Mouse (Mus musculus) embryonic facial prominence, embryonic 15.5 days (tissue): Measurements from ENCODE around the gene Lrrc20. TPM values are rescaled to one million over a fixed set of nuclear protein-coding genes. Genes with fewer than 3 reads are reported as not detected.

Source experiments
- ATAC-seq: fragments of 200-750 bp; cut with Nextera tagmentation; 2 replicates; pipeline ENCODE4 v1.8.0; 2017; ENCODE audit warnings: low read depth, moderate TSS enrichment; ENCODE audit not compliant: insufficient number of reproducible peaks, low FRiP score, low TSS enrichment
- H3K27ac ChIP-seq: fragments of 300-500 bp; sonication (generic); replicated peaks from 2 replicates; pipeline ENCODE4 v1.5.1; 2015; ENCODE audit warnings: mild to moderate bottlenecking, inconsistent platforms
- H3K27me3 ChIP-seq: fragments of 300-500 bp; sonication (generic); 2 replicates; pipeline ENCODE4 v1.6.1; 2015; ENCODE audit warnings: inconsistent platforms
- H3K36me3 ChIP-seq: fragments of 300-500 bp; sonication (generic); 2 replicates; pipeline ENCODE4 v1.6.1; 2015; ENCODE audit warnings: mild to moderate bottlenecking, inconsistent platforms
- H3K4me1 ChIP-seq: fragments of 300-500 bp; sonication (generic); 2 replicates; pipeline ENCODE4 v1.6.1; 2015; ENCODE audit warnings: inconsistent platforms
- H3K4me2 ChIP-seq: fragments of 300-500 bp; sonication (generic); replicated peaks from 2 replicates; pipeline ENCODE4 v1.6.1; 2015; ENCODE audit warnings: mild to moderate bottlenecking, inconsistent platforms
- H3K4me3 ChIP-seq: fragments of 300-500 bp; sonication (generic); replicated peaks from 2 replicates; pipeline ENCODE4 v1.5.1; 2015; ENCODE audit warnings: mild to moderate bottlenecking, inconsistent platforms
- H3K9ac ChIP-seq: fragments of 300-500 bp; sonication (generic); 2 replicates; pipeline ENCODE4 v1.6.1; 2015; ENCODE audit warnings: inconsistent platforms
- H3K9me3 ChIP-seq: fragments of 300-500 bp; sonication (generic); replicated peaks from 2 replicates; pipeline ENCODE4 v1.6.1; 2016; ENCODE audit warnings: inconsistent platforms
- WGBS: fragments of 180-500 bp; shearing (Covaris S2); methylation state at CpG from one replicate; pipeline ENCODE4 v1.1.7; 2015; 5-methylcytosine and 5-hydroxymethylcytosine counted together
- polyA plus RNA-seq: library from polyadenylated mRNA; unstranded; fragments of >200 nt; fragmentation: Nextera tagmentation; extraction: Ambion mirVana; gene quantifications from 2 replicates; pipeline ENCODE4 v1.2.1, GENCODE M21; 2015

Gene Lrrc20
- polyA plus RNA-seq, 1 experiment from 2014 or later, result 10.5 TPM

DNA sequence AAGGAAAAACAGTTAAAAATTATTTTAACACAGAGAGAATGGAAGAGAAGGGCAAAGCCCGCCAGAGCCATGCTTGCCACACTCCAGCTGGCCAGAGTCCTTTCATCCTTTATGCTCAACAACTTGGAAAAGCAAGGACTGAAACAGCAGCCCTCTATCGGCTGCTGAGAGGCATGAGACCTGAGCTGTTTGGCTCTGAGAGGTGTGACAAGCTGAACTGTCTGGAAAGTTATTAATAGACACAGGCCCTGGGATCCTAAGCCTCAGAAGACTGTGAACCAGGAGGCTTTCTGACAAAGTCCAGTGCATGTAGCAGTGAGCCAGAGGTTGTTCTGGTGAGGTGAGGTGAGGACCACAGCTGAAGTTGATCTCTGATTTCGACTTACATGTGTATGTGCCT, 2.0 kb upstream of the Lrrc20 start:
- H3K9me3 ChIP-seq, result no peaks in the 10 kb centered on the region
- no peak for ATAC-seq

DNA sequence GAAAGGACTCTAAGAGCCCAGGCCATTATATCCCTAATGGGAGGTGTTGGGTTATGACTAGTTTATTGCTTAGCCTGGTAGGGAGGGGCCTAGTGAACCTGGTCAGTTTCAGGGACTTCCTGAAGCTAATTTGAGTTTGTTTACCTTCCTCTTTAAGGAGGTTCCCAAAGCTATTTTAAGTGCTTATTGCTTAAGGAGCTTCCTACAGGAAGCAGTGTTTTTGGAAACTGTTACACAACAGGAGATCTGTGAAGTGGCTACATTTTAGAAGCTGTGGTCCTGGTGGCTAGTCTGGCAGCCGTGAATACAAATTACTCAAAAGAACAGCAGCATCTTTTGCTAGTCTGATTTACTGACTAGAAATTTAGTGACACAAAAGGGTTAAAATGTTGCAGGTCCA, 1.3 kb upstream of the Lrrc20 start:
- peaks cover 14% of the 10 kb centered on the region for H3K4me1 ChIP-seq
- H3K4me2 ChIP-seq, result no peak overlapping the region
- H3K9me3 ChIP-seq, result no peaks in the 10 kb centered on the region
- ATAC-seq, result no peak
- no peak overlapping the region for H3K9ac ChIP-seq
- no peaks in the 10 kb centered on the region for H3K36me3 ChIP-seq
- 73% methylated on average over 1 of the region's 1 CpGs for WGBS
- H3K27me3 ChIP-seq, result no peaks in the 10 kb centered on the region
- no peak overlapping the region for H3K4me3 ChIP-seq
- H3K27ac ChIP-seq, result no peak overlapping the region

More for the DNA sequence above, 2.0 kb upstream of the Lrrc20 start:
- Histone ChIP-seq H3K27ac (no peak overlapping the region), H3K4me1 (peaks cover 14% of the 10 kb centered on the region), H3K36me3 (no peaks in the 10 kb centered on the region), H3K27me3 (no peaks in the 10 kb centered on the region), H3K4me3 (no peak overlapping the region), H3K9ac (no peak overlapping the region), H3K4me2 (no peak overlapping the region)
- 80% methylated on average over 3 of the region's 3 CpGs for WGBS

DNA sequence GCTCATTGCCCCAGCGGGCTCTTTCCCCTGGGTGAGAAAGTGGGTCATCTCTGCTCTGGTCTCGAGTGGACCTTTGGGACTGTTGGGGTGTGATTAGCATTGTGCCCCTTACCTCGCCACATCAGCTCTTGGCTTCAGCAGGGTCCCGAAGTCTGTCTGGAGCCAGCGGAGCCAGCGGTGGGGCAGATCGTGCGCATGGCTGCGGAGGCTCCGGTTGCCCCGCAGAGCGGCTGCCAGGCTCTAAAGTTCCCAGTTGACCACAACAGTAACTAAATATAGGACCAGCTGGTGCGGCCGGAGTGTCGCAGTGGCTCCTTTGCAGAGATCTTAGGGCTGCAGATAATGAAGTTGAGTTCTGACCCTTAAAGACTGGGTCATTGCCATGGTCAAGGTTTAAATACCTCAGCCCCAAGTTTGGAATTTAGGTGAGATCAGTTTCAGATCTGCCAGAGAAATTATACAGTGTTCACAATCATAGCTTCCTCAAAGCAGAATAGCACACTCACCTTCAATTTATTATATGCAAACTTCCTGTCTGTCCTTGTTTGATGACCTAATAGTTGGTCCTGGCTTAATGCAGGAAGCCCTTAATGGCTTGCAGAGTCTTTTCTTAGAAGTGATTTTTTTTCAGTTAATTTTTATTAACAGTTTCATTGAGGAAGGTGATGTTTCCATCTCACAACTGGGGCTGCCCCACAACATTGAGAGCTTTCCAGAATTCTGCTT, 1.0 kb downstream of the Lrrc20 start:
- Histone ChIP-seq H3K36me3 (no peaks in the 10 kb centered on the region), H3K4me2 (peak overlapping the region; percentile 92), H3K4me3 (peak overlapping the region; percentile 87), H3K9ac (peak overlapping the region; percentile 47; the same call in 1 of the 2 replicates), H3K9me3 (no peaks in the 10 kb centered on the region), H3K27me3 (no peaks in the 10 kb centered on the region), H3K27ac (no peak overlapping the region; the same call in 1 of the 2 replicates), H3K4me1 (peaks cover 14% of the 10 kb centered on the region)
- no peak; the same call in 1 of the 2 replicates for ATAC-seq
- WGBS, result 8% methylated on average over 15 of the region's 15 CpGs

DNA sequence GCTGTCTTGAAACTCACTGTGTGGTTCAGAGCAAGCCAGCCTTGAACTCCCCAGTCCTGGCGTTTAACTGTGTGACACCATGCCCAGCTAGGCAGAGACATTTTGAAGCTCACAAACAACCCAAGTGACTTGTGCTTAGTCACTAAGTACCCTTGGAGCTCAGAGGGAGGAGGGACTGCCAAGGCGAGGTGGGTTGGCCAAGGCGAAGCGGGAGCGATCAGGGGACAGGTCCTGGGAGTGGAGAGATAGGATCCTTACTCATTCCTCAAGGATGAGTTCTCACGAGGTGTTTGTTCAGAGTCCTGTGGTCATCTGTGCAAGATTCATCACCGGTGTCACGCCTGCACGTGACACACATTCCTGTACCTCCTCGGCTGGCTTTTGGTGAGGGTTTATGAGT, 3.9 kb downstream of the Lrrc20 start:
- Histone ChIP-seq H3K9me3 (no peaks in the 10 kb centered on the region), H3K27me3 (no peaks in the 10 kb centered on the region), H3K4me1 (peaks cover 14% of the 10 kb centered on the region), H3K27ac (no peak overlapping the region), H3K4me3 (no peak overlapping the region), H3K4me2 (no peak overlapping the region), H3K9ac (no peak overlapping the region), H3K36me3 (no peaks in the 10 kb centered on the region)
- no peak for ATAC-seq
- 92% methylated on average over 10 of the region's 10 CpGs for WGBS

DNA sequence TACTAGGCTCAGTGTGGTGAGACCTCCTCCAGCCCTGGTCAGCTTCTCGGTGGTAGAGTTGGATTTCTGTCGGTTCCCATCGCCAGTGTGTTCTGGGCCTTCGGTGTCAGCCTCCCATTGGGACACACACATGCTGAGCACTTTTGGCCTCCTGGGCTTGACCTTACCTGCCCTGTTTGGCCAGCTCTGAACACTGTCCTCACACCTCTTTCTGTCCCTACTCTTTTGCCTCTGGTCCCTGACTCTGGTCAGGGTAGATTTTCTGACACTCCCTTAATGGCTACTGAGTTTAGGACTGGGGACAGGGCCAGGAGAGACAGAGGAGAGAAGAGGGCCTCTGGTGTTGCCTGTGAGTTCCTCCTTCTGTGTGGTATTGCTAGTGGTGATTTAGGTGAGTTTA, 4.3 kb downstream of the Lrrc20 start:
- Histone ChIP-seq H3K36me3 (no peaks in the 10 kb centered on the region), H3K4me3 (no peak overlapping the region), H3K4me1 (peaks cover 14% of the 10 kb centered on the region), H3K9me3 (no peaks in the 10 kb centered on the region), H3K27me3 (no peaks in the 10 kb centered on the region), H3K9ac (no peak overlapping the region), H3K27ac (no peak overlapping the region), H3K4me2 (no peak overlapping the region)
- ATAC-seq, result no peak
- WGBS, result 92% methylated on average over 4 of the region's 4 CpGs

DNA sequence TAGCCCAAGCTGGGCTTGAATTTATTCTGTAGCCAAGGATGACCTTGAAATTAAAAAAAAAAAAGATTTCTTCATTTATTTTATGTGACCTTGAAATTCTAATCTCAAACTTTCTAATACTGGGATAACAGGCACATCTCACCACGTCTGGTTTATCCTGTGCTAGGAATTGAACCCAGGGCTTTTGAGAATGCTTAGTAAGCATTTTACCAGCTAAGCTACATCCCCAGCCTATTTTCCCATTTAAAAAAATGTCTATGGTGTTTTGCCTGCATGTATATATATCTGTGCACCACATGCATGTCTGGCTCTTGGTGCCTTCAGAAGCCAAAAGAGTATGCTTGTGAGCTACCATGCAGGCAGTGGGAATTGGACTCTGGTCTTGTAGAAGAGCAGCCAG, 4.9 kb downstream of the Lrrc20 start:
- no peaks in the 10 kb centered on the region for H3K9me3 ChIP-seq
- no peak for ATAC-seq
- H3K27me3 ChIP-seq, result no peaks in the 10 kb centered on the region
- WGBS, result 73% methylated on average over 1 of the region's 1 CpGs
- no peak overlapping the region for H3K4me2 ChIP-seq
- H3K9ac ChIP-seq, result no peak overlapping the region
- peaks cover 9% of the 10 kb centered on the region for H3K4me1 ChIP-seq
- no peaks in the 10 kb centered on the region for H3K36me3 ChIP-seq
- no peak overlapping the region for H3K27ac ChIP-seq
- no peak overlapping the region for H3K4me3 ChIP-seq

DNA sequence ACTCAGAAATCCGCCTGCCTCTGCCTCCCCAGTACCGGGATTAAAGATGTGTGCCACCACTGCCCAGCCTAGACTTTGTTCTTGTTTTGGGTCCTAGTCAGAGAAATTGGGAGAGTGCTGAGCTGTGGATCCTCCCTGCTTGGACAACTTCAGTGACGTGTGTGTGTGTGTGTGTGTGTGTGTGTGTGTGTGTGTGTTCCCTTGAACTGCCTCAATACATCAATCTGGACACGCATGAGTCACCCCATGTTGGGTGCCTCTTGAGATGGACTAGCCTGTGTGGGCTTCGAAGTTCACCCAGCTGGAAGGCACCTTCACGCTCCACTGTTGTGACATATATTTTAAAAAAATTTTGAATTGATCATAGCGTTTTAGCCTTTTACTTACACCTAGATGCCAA, 7.2 kb downstream of the Lrrc20 start:
- Histone ChIP-seq H3K4me1 (no peaks in the 10 kb centered on the region), H3K9me3 (no peaks in the 10 kb centered on the region), H3K27me3 (no peaks in the 10 kb centered on the region), H3K36me3 (no peaks in the 10 kb centered on the region), H3K4me2 (no peak overlapping the region), H3K9ac (no peak overlapping the region), H3K4me3 (no peak overlapping the region), H3K27ac (no peak overlapping the region)
- 88% methylated on average over 7 of the region's 7 CpGs for WGBS
- no peak for ATAC-seq

DNA sequence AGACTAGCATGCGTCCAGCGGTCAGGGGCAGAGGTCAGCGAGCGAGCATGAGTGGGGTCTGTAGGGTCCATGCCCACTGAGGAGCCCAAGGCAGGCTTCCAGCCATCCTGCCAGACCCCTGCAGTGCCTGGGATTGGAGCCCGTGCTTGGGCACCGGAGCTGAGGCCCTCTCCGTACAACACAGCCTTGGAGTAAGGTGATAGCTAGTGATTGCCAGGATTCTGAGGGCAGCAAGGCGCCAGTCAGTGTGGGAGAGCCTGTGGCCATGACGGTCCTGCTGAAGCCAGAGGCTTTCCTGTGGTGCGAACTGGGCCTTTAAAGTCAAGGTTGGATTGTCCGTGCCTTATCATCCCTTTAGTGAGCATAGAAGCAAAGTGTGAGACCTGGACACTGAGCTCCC, 9.2 kb downstream of the Lrrc20 start:
- H3K27ac ChIP-seq, result no peak overlapping the region
- ATAC-seq, result no peak
- no peaks in the 10 kb centered on the region for H3K9me3 ChIP-seq
- H3K27me3 ChIP-seq, result no peaks in the 10 kb centered on the region
- no peak overlapping the region for H3K4me2 ChIP-seq
- H3K4me1 ChIP-seq, result no peaks in the 10 kb centered on the region
- no peaks in the 10 kb centered on the region for H3K36me3 ChIP-seq
- 83% methylated on average over 11 of the region's 11 CpGs for WGBS
- H3K4me3 ChIP-seq, result no peak overlapping the region
- no peak overlapping the region for H3K9ac ChIP-seq

DNA sequence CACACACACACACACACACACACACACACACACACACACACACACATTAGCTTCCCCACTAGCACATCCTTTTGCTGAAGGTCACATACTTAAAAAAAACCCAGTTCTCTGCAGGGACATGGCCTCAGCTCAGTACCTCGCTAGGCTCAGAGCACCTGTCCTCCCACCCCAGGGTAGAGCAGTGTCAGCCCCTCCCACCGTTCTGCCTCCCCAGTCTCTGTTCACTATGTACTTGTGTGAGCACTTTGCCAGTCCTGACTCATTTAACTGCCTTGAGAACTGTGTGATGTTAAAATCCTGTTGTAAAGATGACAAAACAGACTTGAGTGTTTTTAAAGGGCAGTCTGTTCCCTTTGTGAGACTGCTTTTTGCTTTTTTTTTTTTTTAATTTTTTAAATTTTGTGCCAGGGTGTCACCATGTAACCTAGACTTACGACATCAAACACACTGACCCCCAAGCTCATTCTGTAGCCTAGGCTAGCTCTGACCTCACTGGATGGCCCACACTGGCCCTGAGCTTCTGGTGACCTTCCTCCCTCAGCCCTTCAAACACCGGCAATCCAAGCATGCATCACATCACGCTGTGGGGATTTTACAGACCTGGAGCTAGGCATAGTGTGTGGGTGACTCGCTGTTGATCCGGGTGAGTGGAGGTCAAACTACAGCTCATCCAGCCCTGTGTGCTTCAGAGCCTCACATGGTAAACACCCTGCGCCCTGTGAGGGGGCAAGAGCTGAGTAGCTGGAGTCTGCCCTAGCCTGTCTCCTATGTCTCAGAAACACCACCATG, 11.1 kb downstream of the Lrrc20 start:
- no peak for ATAC-seq
- Histone ChIP-seq H3K27me3 (no peaks in the 10 kb centered on the region), H3K4me1 (no peaks in the 10 kb centered on the region), H3K9me3 (no peaks in the 10 kb centered on the region), H3K9ac (no peak overlapping the region), H3K4me2 (no peak overlapping the region), H3K27ac (no peak overlapping the region), H3K36me3 (no peaks in the 10 kb centered on the region), H3K4me3 (no peak overlapping the region)
- 82% methylated on average over 8 of the region's 8 CpGs for WGBS

DNA sequence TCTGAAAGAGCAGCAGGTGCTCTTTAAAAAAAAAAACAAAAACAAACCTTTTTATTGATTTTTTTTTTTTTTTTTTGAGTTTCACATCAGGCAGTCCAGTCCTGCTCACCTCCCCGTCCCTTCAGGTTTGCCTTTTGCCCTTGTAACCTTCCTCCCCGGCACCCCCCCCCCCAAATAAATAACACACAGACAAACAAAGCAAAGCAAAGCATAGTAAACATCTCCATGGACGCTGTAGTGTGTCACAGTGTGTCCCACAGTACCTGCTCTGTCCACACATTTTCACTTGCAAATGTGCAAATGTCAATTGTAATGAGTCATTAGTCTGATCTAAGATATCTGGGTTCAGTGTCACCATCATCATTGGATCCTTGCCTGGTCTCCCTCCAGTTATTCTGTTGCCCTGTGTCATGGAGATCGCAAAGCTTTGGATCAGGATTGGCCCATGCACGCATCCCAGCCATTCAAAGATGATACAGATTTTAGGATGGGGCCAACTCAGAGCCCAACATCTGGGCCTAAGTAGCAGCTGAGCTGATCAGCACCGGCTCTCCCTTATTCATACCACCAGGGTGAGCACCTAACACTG, 13.0 kb downstream of the Lrrc20 start:
- H3K9me3 ChIP-seq, result no peaks in the 10 kb centered on the region
- no peak overlapping the region for H3K9ac ChIP-seq
- H3K36me3 ChIP-seq, result no peaks in the 10 kb centered on the region
- no peak overlapping the region for H3K4me3 ChIP-seq
- no peak overlapping the region for H3K27ac ChIP-seq
- no peaks in the 10 kb centered on the region for H3K4me1 ChIP-seq
- no peaks in the 10 kb centered on the region for H3K27me3 ChIP-seq
- no peak for ATAC-seq
- WGBS, result 84% methylated on average over 6 of the region's 6 CpGs
- H3K4me2 ChIP-seq, result no peak overlapping the region

DNA sequence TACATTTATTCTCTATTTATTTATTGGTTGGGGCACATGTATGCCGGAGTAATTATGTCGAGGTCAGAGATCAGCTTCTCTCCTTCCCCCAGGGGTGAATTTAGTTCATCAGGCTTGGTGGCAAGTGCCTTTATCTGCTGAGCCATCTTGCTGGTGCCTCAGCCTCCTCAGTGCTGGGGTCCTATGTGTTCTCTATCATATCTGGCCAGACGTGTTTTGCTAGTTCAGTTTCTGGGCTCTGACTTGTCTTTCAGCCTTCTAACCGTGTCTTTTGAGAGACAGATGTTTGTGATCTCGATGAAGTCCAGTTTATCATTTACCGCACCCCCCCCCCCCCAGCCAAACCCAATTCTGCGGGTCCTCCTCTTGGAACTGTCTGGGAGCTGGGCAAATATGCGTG, 16.0 kb downstream of the Lrrc20 start:
- no peak overlapping the region for H3K9ac ChIP-seq
- no peak overlapping the region for H3K4me3 ChIP-seq
- WGBS, result 33% methylated on average over 8 of the region's 8 CpGs
- no peak overlapping the region for H3K27ac ChIP-seq
- H3K4me1 ChIP-seq, result peaks cover 18% of the 10 kb centered on the region
- no peaks in the 10 kb centered on the region for H3K27me3 ChIP-seq
- H3K36me3 ChIP-seq, result no peaks in the 10 kb centered on the region
- H3K9me3 ChIP-seq, result no peaks in the 10 kb centered on the region
- peak overlapping the region; percentile 15; the same call in 1 of the 2 replicates for H3K4me2 ChIP-seq
- no peak for ATAC-seq
